Comparison of ENCODE assay signal across 18 mouse cellular contexts in genomic region chr8:74204601-74205000, GRCm38 (mm10).
DNase-seq lines count a peak whose midpoint lies in the region; ATAC-seq and TF ChIP-seq lines count a peak whose summit lies in the region.
"Had no signal": no experiment of that assay in that cellular context is flagged by ENCODE, and none has a peak within 500 bp of the region (broad histone marks: within the 10 kb centered on the region; RNA-seq: fewer than 3 reads in every experiment).

No protein-coding gene starts in this region.

- H3K4me2 ChIP-seq in forebrain, postnatal 0 days (ENCODE audit: low read depth): no peak overlapping the region
- H3K4me2 ChIP-seq in forebrain, embryonic 12.5 days: no peak overlapping the region
- no peak overlapping the region for H3K4me2 ChIP-seq in midbrain, embryonic 14.5 days (ENCODE audit: low read length)
- H3K4me2 ChIP-seq in lung, postnatal 0 days (replicated peaks; ENCODE audit: low read depth, low read length): no peak overlapping the region
- H3K4me2 ChIP-seq: heart, embryonic 13.5 days; hindbrain, embryonic 15.5 days had no signal

- H3K9ac ChIP-seq in forebrain, postnatal 0 days: no peak overlapping the region
- no peak overlapping the region for H3K9ac ChIP-seq in forebrain, embryonic 12.5 days
- no peak overlapping the region for H3K9ac ChIP-seq in midbrain, embryonic 14.5 days (replicated peaks; ENCODE audit: low read length)
- H3K9ac ChIP-seq in lung, postnatal 0 days (replicated peaks; ENCODE audit: low read depth): no peak overlapping the region
- H3K9ac ChIP-seq: heart, embryonic 13.5 days; hindbrain, embryonic 15.5 days; liver, postnatal 0 days had no signal

- ATAC-seq in forebrain, postnatal 0 days: peak; percentile 64
- ATAC-seq in forebrain, embryonic 12.5 days (ENCODE audit: low FRiP score): no peak
- ATAC-seq in midbrain, embryonic 14.5 days (ENCODE audit: low FRiP score, low TSS enrichment): no peak
- ATAC-seq in lung, postnatal 0 days: no peak
- ATAC-seq: liver, postnatal 0 days had no signal

- no peak for TF ChIP-seq EP300 in lung, postnatal 0 days (IDR thresholded peaks at IDR 0.05)

- no peaks in the 10 kb centered on the region for H3K4me1 ChIP-seq in forebrain, postnatal 0 days (ENCODE audit: insufficient read depth)
- H3K4me1 ChIP-seq in forebrain, embryonic 12.5 days: no peaks in the 10 kb centered on the region
- H3K4me1 ChIP-seq in midbrain, embryonic 14.5 days (ENCODE audit: control insufficient read depth, insufficient read depth, low read length): no peaks in the 10 kb centered on the region
- peaks cover 12% of the 10 kb centered on the region for H3K4me1 ChIP-seq in midbrain, embryonic 10.5 days
- no peaks in the 10 kb centered on the region for H3K4me1 ChIP-seq in olfactory bulb, adult 2 months (ENCODE audit: control insufficient read depth, insufficient read depth, low read length)
- no peaks in the 10 kb centered on the region for H3K4me1 ChIP-seq in lung, postnatal 0 days (ENCODE audit: insufficient read depth, low read depth, low read length)
- H3K4me1 ChIP-seq: heart, embryonic 13.5 days; hindbrain, embryonic 15.5 days had no signal

- no peaks in the 10 kb centered on the region for H3K9me3 ChIP-seq in forebrain, postnatal 0 days (ENCODE audit: low read length)
- no peaks in the 10 kb centered on the region for H3K9me3 ChIP-seq in forebrain, embryonic 12.5 days
- H3K9me3 ChIP-seq in midbrain, embryonic 14.5 days (ENCODE audit: control insufficient read depth, low read length): no peaks in the 10 kb centered on the region
- no peaks in the 10 kb centered on the region for H3K9me3 ChIP-seq in midbrain, embryonic 10.5 days (replicated peaks)
- no peaks in the 10 kb centered on the region for H3K9me3 ChIP-seq in lung, postnatal 0 days (ENCODE audit: low read length)
- H3K9me3 ChIP-seq: heart, embryonic 13.5 days; hindbrain, embryonic 15.5 days had no signal

- H3K36me3 ChIP-seq in forebrain, postnatal 0 days (ENCODE audit: insufficient read depth): no peaks in the 10 kb centered on the region
- no peaks in the 10 kb centered on the region for H3K36me3 ChIP-seq in forebrain, embryonic 12.5 days (replicated peaks)
- no peaks in the 10 kb centered on the region for H3K36me3 ChIP-seq in midbrain, embryonic 14.5 days (ENCODE audit: control insufficient read depth, insufficient read depth, low read length)
- no peaks in the 10 kb centered on the region for H3K36me3 ChIP-seq in midbrain, embryonic 10.5 days
- no peaks in the 10 kb centered on the region for H3K36me3 ChIP-seq in lung, postnatal 0 days (ENCODE audit: insufficient read depth, low read length)
- H3K36me3 ChIP-seq: heart, embryonic 13.5 days; hindbrain, embryonic 15.5 days had no signal

- H3K27me3 ChIP-seq in forebrain, postnatal 0 days (ENCODE audit: insufficient read depth, low read length): no peaks in the 10 kb centered on the region
- H3K27me3 ChIP-seq in forebrain, embryonic 12.5 days: no peaks in the 10 kb centered on the region
- no peaks in the 10 kb centered on the region for H3K27me3 ChIP-seq in midbrain, embryonic 14.5 days (ENCODE audit: control insufficient read depth, insufficient read depth, low read length)
- no peaks in the 10 kb centered on the region for H3K27me3 ChIP-seq in midbrain, embryonic 10.5 days (ENCODE audit: low read depth, poor library complexity, severe bottlenecking)
- H3K27me3 ChIP-seq in lung, postnatal 0 days (replicated peaks; ENCODE audit: insufficient read depth, low read length): no peaks in the 10 kb centered on the region
- H3K27me3 ChIP-seq: CH12.LX; heart, embryonic 13.5 days; hindbrain, embryonic 15.5 days had no signal

- no peak overlapping the region for H3K4me3 ChIP-seq in forebrain, postnatal 0 days (ENCODE audit: low read depth, low read length)
- H3K4me3 ChIP-seq in forebrain, embryonic 12.5 days (replicated peaks): no peak overlapping the region
- no peak overlapping the region for H3K4me3 ChIP-seq in midbrain, embryonic 14.5 days (replicated peaks; ENCODE audit: low read depth, low read length)
- H3K4me3 ChIP-seq in midbrain, embryonic 10.5 days: no peak overlapping the region
- no peak overlapping the region for H3K4me3 ChIP-seq in olfactory bulb, adult 2 months (ENCODE audit: insufficient read depth, low read depth, low read length)
- H3K4me3 ChIP-seq in lung, postnatal 0 days (ENCODE audit: low read depth, low read length): no peak overlapping the region
- H3K4me3 ChIP-seq: heart, embryonic 13.5 days; hindbrain, embryonic 15.5 days had no signal

- no peak for TF ChIP-seq CTCF in forebrain, postnatal 0 days (IDR thresholded peaks at IDR 0.05; ENCODE audit: low read depth)
- no peak for TF ChIP-seq CTCF in olfactory bulb, adult 2 months (IDR thresholded peaks at IDR 0.05; ENCODE audit: insufficient read depth, low read depth, low read length)
- TF ChIP-seq CTCF in lung, postnatal 0 days (IDR thresholded peaks at IDR 0.05): no peak

- DNase-seq in forebrain, postnatal 0 days: peak; percentile 17
- DNase-seq in midbrain, embryonic 14.5 days: peak; percentile 4
- DNase-seq in midbrain, embryonic 10.5 days (ENCODE audit: low spot score): no peak
- peak; percentile 8 to 19 for DNase-seq in layer of hippocampus, adult 8-10 months (ENCODE audit: low spot score in 2 of 2)
- no peak for DNase-seq in lung, postnatal 0 days (ENCODE audit: low spot score)
- no peak for DNase-seq in spleen, postnatal 14 days (ENCODE audit: low spot score in 2 of 2)
- DNase-seq: cerebellum, adult 11-12 months; cerebellum, postnatal 36 days; heart, postnatal 36 days; kidney, adult 18-20 months; kidney, postnatal 14 days; liver; liver, postnatal 0 days had no signal

- no peak overlapping the region for H3K27ac ChIP-seq in forebrain, postnatal 0 days (ENCODE audit: low read depth, low read length)
- no peak overlapping the region for H3K27ac ChIP-seq in forebrain, embryonic 12.5 days
- no peak overlapping the region for H3K27ac ChIP-seq in midbrain, embryonic 14.5 days (replicated peaks; ENCODE audit: low read depth, low read length)
- no peak overlapping the region for H3K27ac ChIP-seq in midbrain, embryonic 10.5 days (replicated peaks)
- H3K27ac ChIP-seq in olfactory bulb, adult 2 months (ENCODE audit: insufficient read depth, low read depth, low read length): peak overlapping the region; percentile 82
- no peak overlapping the region for H3K27ac ChIP-seq in lung, postnatal 0 days (ENCODE audit: low read length)
- H3K27ac ChIP-seq: heart, embryonic 13.5 days; hindbrain, embryonic 15.5 days had no signal

- no peak for TF ChIP-seq POLR2A in olfactory bulb, adult 2 months (IDR thresholded peaks at IDR 0.05; ENCODE audit: insufficient read depth, low read depth, low read length)

Comparison
In these comparisons a context has a peak if more than half of its experiments do, and no peak if none do; other contexts are left out.
1. DNase-seq: peak in forebrain, postnatal 0 days (single experiment), midbrain, embryonic 14.5 days (single experiment) and layer of hippocampus, adult 8-10 months (2 of 2); none in midbrain, embryonic 10.5 days (single experiment), lung, postnatal 0 days (single experiment) and spleen, postnatal 14 days (0 of 2).